Mouse (Mus musculus) ES-CJ7 (cell line): ENCODE data around the gene Rps6ka5.
A peak's percentile ranks its signal among the peaks of the same experiment; 100 is the strongest.

Source experiments
- DNase-seq: peaks from one replicate; pipeline ENCODE4 v3.0.0; 2011; ENCODE audit warnings: low read depth, low spot score

The Rps6ka5 gene

DNA sequence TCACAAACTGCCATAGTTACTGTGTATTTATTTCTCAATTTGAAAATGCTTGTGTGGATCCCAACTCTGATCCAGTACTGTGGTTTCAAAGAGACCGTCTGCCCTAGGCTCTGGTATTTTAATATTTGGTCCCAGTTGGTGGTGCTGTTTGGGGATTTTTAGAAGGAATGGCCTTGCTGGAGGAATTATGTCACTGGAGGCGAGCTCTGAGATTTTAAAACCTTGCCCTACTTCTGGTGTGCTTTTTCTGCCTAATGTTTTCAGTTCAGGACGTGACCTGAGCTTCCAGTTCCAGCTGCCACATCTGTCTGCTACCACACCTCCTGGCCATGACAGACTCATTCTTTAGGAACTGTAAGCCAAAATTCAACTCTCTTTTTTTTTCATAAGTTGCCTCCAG lies 121.2 kb downstream of the Rps6ka5 start:
- DNase-seq = no peak

DNA sequence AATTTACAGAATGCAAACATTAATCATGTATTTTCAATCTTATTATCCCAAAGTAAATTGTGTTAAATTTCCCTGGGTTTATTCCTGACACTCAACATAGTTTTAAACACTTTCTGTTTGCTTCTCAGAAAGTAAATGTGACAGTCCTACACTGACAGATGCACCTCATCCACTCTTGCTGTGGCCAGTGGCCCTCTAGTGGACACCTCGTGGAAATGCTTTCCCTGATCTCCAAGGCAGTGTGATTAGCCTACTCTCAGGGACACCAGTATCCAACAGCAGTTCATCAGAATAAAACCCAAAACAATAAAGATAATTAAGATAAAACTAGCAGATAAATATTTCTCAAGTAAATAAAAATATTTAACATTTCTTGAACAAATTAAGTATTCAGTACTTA lies 122.2 kb downstream of the Rps6ka5 start:
- DNase-seq = peak; percentile 49

DNA sequence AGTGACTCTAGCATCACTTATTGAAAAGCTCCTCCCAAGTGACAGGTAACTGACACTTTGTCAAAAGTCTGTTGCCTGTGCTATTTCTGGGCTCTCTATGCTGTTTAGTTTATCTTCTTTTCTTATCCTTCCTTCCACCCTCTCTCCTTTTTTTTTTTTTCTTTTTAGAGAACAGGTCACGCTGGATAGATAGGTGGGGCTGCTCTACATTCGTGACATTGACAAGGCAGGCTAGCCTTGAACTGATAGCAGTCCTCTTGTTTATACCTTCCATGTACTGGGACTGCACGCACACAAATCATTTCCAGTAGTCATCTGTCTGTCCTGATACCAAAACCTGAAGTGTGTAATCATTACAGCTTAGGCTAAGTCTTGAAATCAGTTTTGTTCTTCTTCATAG lies 132.1 kb downstream of the Rps6ka5 start:
- no peak for DNase-seq

DNA sequence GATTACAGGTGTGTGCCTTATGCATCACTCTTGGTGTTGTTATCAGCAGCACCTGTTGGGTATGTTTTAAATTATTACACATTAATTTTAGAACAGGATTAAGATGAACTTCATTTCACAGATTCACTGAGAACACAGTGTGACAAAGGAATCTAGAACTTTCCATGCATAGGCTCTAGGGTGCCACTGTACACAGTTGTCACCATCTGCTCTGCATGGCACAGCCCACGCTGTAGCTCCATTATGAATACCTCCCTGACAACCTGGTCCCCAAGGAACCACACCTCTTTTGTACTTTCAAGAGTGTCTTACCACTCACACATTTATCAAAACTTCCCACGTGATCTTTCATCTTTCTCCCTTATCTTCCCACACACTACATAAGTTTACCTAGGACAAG lies 140.2 kb downstream of the Rps6ka5 start:
- DNase-seq = no peak

DNA sequence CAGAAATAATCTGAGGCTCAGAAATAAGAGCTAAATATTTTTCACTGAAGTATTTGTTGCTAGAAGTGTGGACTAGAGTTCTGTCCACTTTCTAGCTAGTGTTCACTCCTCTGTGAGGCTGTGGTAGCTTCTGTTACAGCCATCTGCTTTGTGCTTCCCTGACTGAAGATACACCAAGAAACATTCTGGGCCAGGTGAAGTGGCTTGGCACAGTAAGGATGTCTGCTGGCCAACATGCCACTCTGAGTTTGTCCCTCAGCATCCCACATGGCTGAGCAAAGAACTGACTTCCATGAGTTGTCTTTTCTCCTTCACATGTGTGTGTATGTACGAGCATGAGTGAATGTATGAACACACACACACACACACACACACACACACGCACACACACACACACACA lies 147.6 kb downstream of the Rps6ka5 start:
- DNase-seq = no peak

DNA sequence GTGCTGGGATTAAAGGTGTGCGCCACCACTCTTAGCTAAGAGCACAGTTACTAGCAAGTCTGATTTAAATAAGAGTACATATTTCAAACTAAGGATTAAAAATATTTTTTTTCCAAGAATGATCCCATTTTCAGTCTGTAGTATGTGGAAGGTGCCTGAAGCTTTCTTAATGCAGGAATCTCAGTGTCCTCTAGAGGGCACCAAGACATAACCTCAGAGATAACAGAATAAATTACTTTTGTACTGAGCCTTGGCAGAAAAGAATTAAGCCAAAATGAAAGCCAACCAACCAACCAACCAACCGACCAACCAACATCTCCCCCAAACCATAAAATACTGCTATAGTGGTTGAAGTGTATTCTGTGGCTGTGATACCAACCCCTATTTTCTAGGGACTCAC lies 148.5 kb downstream of the Rps6ka5 start:
- peak; percentile 32 for DNase-seq

DNA sequence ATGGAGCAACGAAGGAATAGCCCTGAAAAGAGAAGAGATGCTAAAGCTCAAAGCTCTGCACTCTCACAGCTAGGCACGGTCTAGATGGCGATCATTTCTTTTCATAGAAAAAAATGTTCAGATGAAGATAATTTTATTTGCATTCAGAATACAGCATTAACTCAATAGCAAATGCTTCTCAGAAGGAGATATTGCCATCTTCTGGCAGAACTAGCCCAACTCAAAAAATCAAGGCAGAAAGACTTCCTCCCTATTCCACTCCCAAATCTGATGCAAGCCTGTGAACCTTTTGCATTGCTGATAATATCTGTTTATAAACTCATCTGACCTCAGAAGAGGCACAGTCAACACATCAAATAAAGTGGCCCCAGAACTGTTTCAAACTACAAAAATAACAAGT lies 151.0 kb downstream of the Rps6ka5 start:
- DNase-seq = no peak

DNA sequence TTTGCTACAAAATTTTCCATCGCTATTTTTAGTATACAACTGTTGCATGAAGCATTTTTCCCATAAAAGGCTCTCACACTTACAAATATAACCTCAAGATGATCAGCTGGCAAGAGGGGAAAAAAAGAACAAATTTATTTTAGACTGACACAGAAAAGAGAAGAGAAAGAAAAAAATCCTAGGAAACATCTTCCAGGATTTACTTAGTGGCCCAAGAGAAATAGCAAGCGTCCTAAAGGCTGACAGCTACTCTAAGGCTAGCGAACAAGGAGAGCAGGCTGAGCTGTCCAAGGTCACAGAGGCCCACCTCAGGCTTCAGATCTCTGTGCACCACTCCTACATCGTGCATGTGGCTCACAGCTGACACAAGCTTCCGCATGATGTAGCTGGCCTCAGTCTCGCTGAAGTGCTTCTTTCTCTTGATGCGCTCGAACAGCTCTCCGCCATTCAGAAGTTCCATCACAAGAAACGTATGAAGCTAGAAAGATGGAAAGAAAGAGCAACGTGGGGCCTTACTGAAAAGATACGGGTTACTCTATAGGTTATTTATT lies 156.2 kb downstream of the Rps6ka5 start:
- peak; percentile 12 for DNase-seq

DNA sequence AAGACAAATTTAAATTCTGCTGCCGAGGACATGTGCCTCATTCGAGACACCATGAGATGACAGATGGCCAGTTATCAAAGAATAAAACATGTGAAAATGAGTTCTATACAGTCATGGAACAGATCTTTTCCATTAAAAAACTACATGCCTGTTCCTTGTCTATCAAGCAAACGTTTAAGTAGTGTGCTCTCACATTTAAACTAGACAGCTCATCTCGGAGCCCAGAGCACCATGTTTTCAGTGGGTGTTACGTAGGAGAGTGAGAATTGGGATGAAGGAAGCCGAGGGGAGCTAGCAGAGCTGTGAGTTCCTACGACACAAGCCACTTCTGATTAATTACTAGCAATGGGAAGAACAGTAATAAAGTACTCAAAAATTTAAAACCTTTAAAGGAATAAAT lies 158.0 kb downstream of the Rps6ka5 start:
- no peak for DNase-seq

DNA sequence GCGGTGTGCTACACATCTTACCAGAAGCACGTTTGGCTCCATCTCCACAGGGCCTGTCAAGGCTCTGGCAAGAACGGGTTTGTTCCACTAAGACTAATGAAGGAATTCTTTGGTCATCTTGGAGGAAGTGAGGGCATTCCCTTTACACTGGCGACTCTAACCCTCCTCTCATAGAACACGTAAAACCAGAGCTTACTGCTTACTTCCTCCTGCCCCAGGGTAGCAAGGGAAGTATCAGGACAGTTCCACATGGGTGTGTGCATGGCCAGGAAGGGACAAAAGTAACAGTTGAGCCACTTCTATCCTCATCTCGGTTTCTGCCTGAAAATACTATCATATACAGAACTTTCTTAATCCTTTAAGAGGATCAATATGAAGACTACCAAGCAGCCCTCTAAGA lies 158.7 kb downstream of the Rps6ka5 start:
- DNase-seq = no peak

DNA sequence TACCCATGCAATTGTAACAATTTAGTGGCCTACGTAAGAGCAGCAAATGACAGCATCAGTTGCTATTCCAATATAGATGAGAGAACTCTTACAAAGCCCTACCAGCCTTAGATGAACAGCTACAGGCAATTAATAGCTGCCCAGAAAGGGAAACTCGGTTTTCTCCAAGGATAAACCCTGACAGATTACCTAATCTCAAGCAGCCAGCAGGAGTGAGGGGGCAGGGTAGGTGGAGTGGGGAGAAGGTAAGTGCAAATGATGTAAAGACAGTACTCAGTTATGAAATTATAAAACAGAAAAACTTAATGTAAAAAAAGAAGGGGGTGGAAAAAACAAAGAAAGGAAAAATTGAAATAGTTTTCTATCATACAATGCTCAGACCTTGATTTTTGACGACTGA lies 159.2 kb downstream of the Rps6ka5 start:
- DNase-seq = no peak

DNA sequence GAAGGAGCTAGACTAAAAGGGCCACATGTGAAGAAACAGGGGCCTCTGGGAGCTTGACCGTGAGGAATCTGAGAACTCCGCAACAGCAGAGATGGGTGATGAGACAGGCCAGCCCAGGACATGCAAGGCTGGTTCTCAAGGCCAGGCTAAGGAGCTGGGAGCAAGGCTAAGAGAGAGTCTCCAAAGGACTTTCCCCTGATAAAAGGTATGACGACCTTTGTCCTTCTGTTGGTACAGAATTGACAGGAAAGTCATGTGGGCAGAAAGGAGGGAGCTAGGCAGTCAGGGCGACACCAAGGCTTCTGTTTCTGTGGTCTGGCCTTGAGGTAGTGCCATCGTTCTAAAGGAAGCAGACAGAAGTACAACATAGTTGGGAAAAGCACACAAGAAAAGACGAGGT lies 173.1 kb downstream of the Rps6ka5 start:
- DNase-seq = no peak

DNA sequence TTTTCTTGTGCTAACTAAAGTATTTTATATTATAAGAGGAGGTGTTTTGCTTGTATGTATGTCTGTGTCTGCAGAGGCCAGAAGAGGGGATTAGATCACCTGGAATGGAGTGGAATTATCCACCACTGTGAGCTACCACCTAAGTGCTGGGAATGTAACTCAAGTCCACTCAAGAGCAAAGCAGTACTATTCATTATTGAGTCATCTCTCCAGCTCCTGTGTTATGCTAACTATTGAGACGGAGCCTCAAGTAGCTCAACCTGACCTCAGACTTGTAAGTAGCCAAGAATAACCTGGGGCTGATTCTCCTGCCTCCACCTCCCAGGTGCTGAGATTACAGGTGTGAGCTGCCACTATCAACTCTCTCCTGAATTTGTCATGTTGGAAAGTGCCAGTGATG lies 174.8 kb downstream of the Rps6ka5 start:
- no peak for DNase-seq

DNA sequence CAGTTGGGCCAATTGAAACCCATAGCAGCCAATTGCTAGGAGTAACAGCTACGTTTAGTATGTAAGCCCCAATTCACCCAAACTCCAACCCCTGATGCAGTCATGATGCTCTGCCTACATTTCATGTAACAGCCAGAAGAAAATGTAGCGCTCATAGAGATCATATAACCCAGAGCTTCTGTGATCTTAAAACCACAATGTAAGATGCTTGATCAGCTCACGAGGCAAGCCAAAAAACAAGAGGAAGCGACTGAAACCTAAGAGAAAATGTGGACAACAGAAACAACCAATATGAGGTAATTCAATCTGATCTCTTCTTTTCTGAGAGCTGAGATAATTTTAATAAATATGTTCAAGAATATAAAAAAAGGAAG lies 182.6 kb downstream of the Rps6ka5 start:
- DNase-seq = no peak

DNA sequence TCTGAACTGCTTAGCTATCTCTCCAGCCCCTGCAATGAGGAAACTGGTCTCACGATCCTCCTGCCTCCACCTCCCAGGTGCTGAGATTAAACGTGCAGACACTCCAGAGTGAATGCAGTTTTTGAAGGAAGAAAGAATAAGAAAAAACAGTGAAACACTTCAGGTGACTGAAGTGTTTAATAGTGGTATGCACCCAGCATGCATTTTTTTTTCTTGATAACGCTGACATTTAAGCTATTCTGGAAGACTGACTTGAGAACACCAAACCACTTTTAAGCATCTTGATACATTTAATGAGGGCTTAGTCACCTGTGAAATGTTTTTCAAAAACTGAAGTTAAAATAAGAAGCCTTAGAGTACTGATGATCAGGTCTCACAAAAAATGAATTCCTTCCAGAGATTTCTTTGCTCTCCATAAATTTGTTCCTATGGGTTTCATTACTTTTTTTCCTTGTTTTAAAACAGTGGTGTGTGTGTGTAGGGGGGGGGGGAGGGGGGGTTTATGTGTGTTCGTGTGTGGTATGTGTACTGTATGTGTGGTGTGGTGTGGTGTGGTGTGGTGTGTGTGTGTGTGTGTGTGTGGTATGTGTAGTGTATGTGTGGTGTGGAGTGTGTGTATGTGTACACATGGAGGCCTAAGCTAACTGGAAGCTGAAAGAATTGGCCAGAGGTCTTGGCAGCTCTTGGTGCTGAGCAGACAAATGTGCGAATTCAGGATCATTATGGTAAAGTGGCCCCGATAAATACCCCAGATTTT lies 183.2 kb downstream of the Rps6ka5 start:
- no peak for DNase-seq

DNA sequence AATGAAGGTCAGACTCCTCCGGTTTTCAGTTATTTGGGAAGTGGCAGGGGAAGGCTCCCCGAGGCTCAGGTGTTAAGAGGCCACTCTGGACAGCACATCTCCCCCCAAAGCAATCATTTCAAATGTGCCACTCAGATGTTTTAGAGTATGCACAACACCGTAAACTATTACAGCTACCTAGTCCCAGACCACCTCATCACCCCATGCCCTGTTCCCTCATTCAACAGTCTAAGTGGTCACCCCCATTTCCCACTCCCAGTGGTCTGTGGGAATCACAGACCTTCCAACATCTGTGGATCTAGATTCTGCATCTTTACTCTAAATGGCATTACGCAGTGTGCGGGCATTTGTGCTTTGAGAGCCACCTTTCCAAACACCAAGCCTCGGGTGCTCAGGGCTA lies 184.3 kb downstream of the Rps6ka5 start:
- DNase-seq = no peak

DNA sequence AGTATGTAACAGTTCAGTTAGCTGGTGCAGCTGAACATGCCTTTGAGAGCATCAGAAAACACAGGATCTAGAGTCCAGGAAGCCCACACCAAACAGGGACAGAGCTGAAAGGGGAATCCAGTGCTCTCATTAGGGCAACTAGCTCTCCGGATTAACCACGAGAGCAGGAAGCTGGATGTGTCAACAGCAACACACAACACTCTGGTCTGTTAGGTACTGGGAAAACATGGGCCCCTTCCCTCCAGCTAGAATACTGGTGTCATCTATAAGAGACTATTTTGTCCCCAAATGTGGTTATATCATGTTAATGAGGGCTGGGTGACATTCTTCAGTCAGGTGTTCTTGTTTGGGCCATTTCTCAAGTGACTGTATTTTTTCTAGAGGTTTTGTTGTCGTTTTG lies 184.7 kb downstream of the Rps6ka5 start:
- DNase-seq = no peak

DNA sequence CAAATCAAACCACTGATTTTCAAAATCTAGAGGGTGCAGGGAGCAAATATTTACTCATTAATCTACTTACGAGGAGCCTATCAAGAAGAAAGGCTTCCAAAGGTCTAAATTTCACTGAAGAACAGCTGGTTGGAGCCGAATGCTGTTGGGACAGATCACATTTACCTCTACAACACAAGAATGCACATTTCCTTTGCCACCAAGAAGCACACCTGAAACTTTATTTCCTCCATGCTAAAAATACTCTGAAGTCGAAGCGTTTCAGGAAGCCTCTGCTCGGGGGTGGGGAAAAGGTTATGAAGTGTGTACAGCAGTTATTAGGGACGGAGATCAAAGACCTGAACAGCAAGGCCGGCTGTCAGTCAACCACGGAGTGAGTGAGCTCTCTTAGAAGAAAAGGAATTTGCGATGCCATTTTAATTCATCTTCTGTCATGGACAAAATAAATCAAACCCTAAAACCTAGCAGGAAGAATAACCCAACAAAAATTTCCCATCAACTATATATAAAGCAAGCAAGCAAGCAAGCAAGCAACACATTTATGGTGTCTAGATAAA lies 187.5 kb downstream of the Rps6ka5 start:
- DNase-seq = no peak

DNA sequence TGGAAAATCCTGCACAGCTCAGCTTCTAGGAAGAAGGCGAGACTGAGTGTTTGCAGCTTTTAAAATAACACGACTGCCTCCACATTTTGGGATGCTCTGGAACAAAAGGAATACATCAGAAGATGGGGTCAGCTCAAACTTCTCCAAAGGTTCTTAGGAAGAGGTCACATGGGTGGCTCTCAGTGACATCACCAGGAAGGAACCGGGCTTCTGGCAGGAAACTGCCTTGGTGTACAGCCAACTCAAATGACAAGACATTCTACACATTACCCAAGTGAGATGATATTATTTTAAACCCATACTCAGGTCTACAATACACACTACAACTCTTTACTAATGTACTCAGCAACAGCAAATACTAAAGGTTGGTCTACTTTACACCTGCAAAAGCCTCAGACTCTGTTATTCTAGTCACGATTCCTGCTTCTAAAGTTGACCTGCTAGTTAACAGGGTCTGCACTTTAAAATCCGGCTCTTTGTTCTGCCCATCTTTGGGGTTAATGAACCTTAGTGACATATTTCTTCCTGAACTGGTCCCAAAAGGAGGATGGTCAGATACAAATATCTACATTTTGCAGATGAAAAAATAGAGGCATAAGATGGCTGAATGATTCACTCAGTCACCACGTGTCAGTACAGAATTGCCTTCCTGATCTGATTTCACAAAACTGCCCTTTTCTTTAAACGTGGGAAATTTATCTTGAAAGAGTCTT lies 188.2 kb downstream of the Rps6ka5 start:
- DNase-seq = no peak

DNA sequence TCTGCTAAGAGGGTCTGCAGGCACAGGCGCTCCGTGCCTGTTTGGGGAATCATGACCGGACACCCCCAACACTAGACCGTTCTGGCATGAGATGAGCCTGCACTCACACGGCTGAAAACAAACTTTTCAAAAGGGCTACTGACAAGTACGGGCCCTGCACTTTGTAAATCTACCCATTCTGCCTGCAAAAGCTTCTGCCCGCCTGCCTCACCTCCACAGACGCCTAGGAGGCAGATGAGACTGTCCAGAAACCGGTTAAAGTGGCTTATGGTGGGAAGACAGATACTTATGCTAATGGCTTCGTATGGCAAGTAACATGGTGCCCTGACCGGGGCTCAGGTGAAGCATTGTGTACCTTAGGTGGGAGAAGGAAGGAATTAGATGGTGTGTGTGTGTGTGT lies 189.7 kb downstream of the Rps6ka5 start:
- no peak for DNase-seq

DNA sequence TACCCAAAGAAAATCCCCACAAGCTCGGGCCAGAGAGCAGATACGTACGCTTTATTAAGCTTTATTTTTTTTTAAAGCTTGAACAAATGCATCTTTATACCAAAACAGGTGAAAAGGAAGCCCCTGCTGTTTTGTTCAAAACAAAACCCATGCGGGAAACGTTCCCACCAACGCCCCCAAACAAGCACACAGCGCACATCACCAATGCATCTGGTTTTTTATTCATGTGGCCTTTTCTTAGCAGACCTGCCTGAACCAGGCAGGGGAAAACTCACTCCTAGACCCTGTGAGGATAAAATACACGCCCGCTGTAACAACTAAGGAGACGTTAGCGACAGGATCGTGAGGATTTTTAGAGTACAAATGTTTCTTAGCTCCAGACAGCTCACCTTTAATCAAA lies 191.8 kb downstream of the Rps6ka5 start:
- DNase-seq = no peak

DNA sequence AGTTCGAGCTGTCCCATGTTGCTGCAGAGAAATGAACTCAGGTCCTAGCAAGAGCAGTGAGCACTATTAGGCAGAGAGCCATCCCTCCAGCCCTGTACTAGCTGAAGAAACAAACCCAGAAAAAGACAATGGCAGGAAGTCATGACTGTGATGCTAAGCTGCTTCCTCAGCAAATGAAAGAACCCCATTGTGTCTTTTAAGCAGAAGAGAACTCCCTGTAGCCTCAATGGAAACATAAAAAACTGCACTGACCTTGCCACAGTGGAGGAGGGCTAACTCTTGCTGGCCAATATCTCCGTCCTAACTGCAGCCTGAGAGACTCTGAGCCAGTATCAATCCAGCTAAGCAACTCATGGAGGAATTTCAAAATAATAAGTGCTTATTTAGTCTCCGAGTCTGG lies 192.8 kb downstream of the Rps6ka5 start:
- peak; percentile 90 for DNase-seq

DNA sequence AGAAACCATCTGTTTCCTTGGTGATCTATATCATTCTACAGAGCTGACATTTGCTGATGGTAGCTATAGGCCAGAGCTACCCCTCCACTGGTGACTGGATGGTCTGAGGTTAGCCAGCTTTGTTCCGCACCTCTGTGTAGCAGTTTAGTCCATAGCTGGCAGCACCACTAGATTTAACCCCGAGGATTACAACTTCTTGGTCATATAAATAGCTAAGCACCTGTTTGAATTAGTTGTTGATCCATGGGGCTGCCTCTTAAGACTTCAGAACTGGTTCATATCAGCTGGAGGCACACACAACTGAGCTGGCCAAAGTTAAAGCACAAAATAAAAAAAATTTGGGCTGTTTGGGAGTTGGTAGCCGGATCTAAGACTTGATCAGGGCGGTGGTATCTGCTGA lies 193.6 kb downstream of the Rps6ka5 start:
- no peak for DNase-seq
